Mouse (Mus musculus): ENCODE measurements around the gene Aldh16a1. TPM values are rescaled to one million over a fixed set of nuclear protein-coding genes. Genes with fewer than 3 reads are reported as not detected.
"Not testable (repeated sequence)": the region's sequence is repeated elsewhere in the genome, so short reads cannot be mapped to it uniquely, and the experiment has no call there.

The Aldh16a1 gene
- polyA plus RNA-seq, 1 experiment from 2014 or later, result 26.7 TPM

DNA sequence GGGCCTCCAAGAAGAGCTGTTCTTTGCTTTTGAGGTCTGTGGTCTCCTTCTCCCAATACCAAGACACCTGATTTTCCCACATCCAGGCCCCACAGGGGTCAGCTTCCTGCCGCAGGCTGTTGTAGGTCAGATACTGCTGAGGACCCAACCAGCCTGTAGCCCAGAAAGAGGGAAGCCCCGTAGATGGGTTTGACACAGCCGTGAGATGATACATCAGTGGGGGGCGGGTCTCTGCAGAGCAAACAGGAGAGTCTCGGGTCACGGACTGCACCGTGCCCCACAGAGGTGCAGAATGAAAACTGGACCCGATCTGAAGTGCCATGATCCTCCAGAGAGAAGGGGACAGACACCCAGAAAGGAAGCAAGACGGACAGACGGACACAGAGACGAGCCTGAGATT lies 51.9 kb downstream of the Aldh16a1 start:
- no peak for TF ChIP-seq CTCF (IDR thresholded peaks at IDR 0.05)
- TF ChIP-seq EP300 (IDR thresholded peaks at IDR 0.05), result no peak
- Histone ChIP-seq H3K9me3 (ENCODE audit: low read length) (no peaks in the 10 kb centered on the region), H3K4me3 (ENCODE audit: low read depth, low read length) (peak overlapping the region; percentile 49; the same call in 1 of the 2 replicates), H3K27ac (ENCODE audit: low read length) (no peak overlapping the region; the same call in 1 of the 2 replicates), H3K4me2 (replicated peaks; ENCODE audit: low read depth, low read length) (peak overlapping the region; percentile 69), H3K9ac (replicated peaks; ENCODE audit: low read depth) (0 out of 2 replicates have a peak overlapping the region, but pooled peaks have one; percentile 60), H3K36me3 (ENCODE audit: insufficient read depth, low read length) (no peaks in the 10 kb centered on the region), H3K27me3 (replicated peaks; ENCODE audit: insufficient read depth, low read length) (no peaks in the 10 kb centered on the region), H3K4me1 (ENCODE audit: insufficient read depth, low read depth, low read length) (peaks cover 4% of the 10 kb centered on the region; the same call in 1 of the 2 replicates)
- no peak for ATAC-seq
- 73% methylated on average over 11 of the region's 11 CpGs for WGBS
- DNase-seq (ENCODE audit: low spot score), result no peak

GRCm38 (mm10) chr7:45100046-45100445 lies 54.3 kb downstream of the Aldh16a1 start:
- no peak overlapping the region for H3K9ac ChIP-seq (replicated peaks; ENCODE audit: low read depth)
- no peak for ATAC-seq
- H3K27me3 ChIP-seq (replicated peaks; ENCODE audit: insufficient read depth, low read length), result no peaks in the 10 kb centered on the region
- no peaks in the 10 kb centered on the region for H3K9me3 ChIP-seq (ENCODE audit: low read length)
- H3K27ac ChIP-seq (ENCODE audit: low read length), result no peak overlapping the region
- peaks cover 4% of the 10 kb centered on the region; the same call in 1 of the 2 replicates for H3K4me1 ChIP-seq (ENCODE audit: insufficient read depth, low read depth, low read length)
- no peak overlapping the region for H3K4me2 ChIP-seq (replicated peaks; ENCODE audit: low read depth, low read length)
- 71% methylated on average over 6 of the region's 6 CpGs for WGBS
- no peak overlapping the region for H3K4me3 ChIP-seq (ENCODE audit: low read depth, low read length)
- DNase-seq (ENCODE audit: low spot score), result no peak
- TF ChIP-seq CTCF (IDR thresholded peaks at IDR 0.05) (no peak), EP300 (IDR thresholded peaks at IDR 0.05) (no peak)
- no peaks in the 10 kb centered on the region for H3K36me3 ChIP-seq (ENCODE audit: insufficient read depth, low read length)

GRCm38 (mm10) chr7:45098541-45099240 lies 55.7 kb downstream of the Aldh16a1 start:
- ATAC-seq (no peak), DNase-seq (ENCODE audit: low spot score) (no peak)
- H3K36me3 ChIP-seq (ENCODE audit: insufficient read depth, low read length), result no peaks in the 10 kb centered on the region
- TF ChIP-seq CTCF (IDR thresholded peaks at IDR 0.05), result peak; percentile 54
- TF ChIP-seq EP300 (IDR thresholded peaks at IDR 0.05), result no peak
- no peaks in the 10 kb centered on the region for H3K27me3 ChIP-seq (replicated peaks; ENCODE audit: insufficient read depth, low read length)
- no peak overlapping the region for H3K9ac ChIP-seq (replicated peaks; ENCODE audit: low read depth)
- 83% methylated on average over 8 of the region's 8 CpGs for WGBS
- peaks cover 4% of the 10 kb centered on the region; the same call in 1 of the 2 replicates for H3K4me1 ChIP-seq (ENCODE audit: insufficient read depth, low read depth, low read length)
- H3K27ac ChIP-seq (ENCODE audit: low read length), result no peak overlapping the region
- H3K9me3 ChIP-seq (ENCODE audit: low read length), result no peaks in the 10 kb centered on the region
- no peak overlapping the region for H3K4me3 ChIP-seq (ENCODE audit: low read depth, low read length)
- no peak overlapping the region for H3K4me2 ChIP-seq (replicated peaks; ENCODE audit: low read depth, low read length)

DNA sequence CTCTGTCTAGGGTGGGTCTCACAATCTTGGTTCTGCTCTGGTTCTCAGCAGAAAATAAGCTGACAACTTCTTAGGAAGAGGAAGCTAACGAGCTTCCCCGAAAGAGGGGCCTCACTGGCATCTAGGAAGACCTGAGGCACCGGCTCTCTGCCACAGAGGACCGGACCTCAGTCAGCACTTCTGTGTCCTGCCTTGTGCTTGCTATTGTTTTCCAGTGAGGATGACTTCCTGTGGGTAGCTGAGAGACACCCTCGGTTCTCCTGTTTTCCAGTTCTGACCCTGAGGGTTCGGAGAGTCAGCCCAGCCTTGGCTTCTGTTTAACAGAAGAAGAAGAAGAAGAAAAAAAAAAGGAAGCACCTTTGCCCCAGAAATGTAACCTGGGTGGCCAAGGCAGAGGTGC lies 56.9 kb downstream of the Aldh16a1 start:
- H3K4me1 ChIP-seq (ENCODE audit: insufficient read depth, low read depth, low read length), result no peaks in the 10 kb centered on the region
- no peak overlapping the region for H3K4me3 ChIP-seq (ENCODE audit: low read depth, low read length)
- H3K4me2 ChIP-seq (replicated peaks; ENCODE audit: low read depth, low read length), result no peak overlapping the region
- WGBS, result 51% methylated on average over 6 of the region's 6 CpGs
- ATAC-seq (peak; percentile 23; the same call in 1 of the 2 replicates), DNase-seq (ENCODE audit: low spot score) (peak; percentile 31)
- no peaks in the 10 kb centered on the region for H3K36me3 ChIP-seq (ENCODE audit: insufficient read depth, low read length)
- H3K9ac ChIP-seq (replicated peaks; ENCODE audit: low read depth), result no peak overlapping the region
- H3K27ac ChIP-seq (ENCODE audit: low read length), result peak overlapping the region; percentile 14; the same call in 1 of the 2 replicates
- H3K27me3 ChIP-seq (replicated peaks; ENCODE audit: insufficient read depth, low read length), result no peaks in the 10 kb centered on the region
- H3K9me3 ChIP-seq (ENCODE audit: low read length), result no peaks in the 10 kb centered on the region
- TF ChIP-seq EP300 (IDR thresholded peaks at IDR 0.05) (no peak), CTCF (IDR thresholded peaks at IDR 0.05) (no peak)

- not testable (repeated sequence) for ATAC-seq; H3K27me3 ChIP-seq (replicated peaks; ENCODE audit: insufficient read depth, low read length); H3K9ac ChIP-seq (replicated peaks; ENCODE audit: low read depth); H3K4me2 ChIP-seq (replicated peaks; ENCODE audit: low read depth, low read length); H3K4me1 ChIP-seq (ENCODE audit: insufficient read depth, low read depth, low read length); DNase-seq (ENCODE audit: low spot score); H3K4me3 ChIP-seq (ENCODE audit: low read depth, low read length); H3K36me3 ChIP-seq (ENCODE audit: insufficient read depth, low read length); H3K27ac ChIP-seq (ENCODE audit: low read length); H3K9me3 ChIP-seq (ENCODE audit: low read length)
- WGBS, result 91% methylated on average over 14 of the region's 14 CpGs
Observed at GRCm38 (mm10) chr7:45095965-45096364, 58.4 kb downstream of the Aldh16a1 start.

GRCm38 (mm10) chr7:45095367-45095766 lies 59.0 kb downstream of the Aldh16a1 start:
- H3K9me3 ChIP-seq (ENCODE audit: low read length), result no peaks in the 10 kb centered on the region
- ATAC-seq (no peak), DNase-seq (ENCODE audit: low spot score) (no peak)
- no peak for TF ChIP-seq EP300 (IDR thresholded peaks at IDR 0.05)
- no peak overlapping the region for H3K4me3 ChIP-seq (ENCODE audit: low read depth, low read length)
- no peaks in the 10 kb centered on the region for H3K36me3 ChIP-seq (ENCODE audit: insufficient read depth, low read length)
- 71% methylated on average over 6 of the region's 6 CpGs for WGBS
- H3K27ac ChIP-seq (ENCODE audit: low read length), result no peak overlapping the region
- H3K27me3 ChIP-seq (replicated peaks; ENCODE audit: insufficient read depth, low read length), result no peaks in the 10 kb centered on the region
- H3K4me2 ChIP-seq (replicated peaks; ENCODE audit: low read depth, low read length), result no peak overlapping the region
- H3K4me1 ChIP-seq (ENCODE audit: insufficient read depth, low read depth, low read length), result no peaks in the 10 kb centered on the region
- H3K9ac ChIP-seq (replicated peaks; ENCODE audit: low read depth), result no peak overlapping the region
